Mouse (Mus musculus) forebrain, embryonic 10.5 days (tissue): Measurements from ENCODE around the gene Chil4. TPM values are rescaled to one million over a fixed set of nuclear protein-coding genes. Genes with fewer than 3 reads are reported as not detected.
A peak's percentile ranks its signal among the peaks of the same experiment; 100 is the strongest.
"Not testable (repeated sequence)": the region's sequence is repeated elsewhere in the genome, so short reads cannot be mapped to it uniquely, and the experiment has no call there.

Experiments used
- DNase-seq: peaks from one replicate; pipeline ENCODE4 v3.0.0-alpha.2; 2017; ENCODE audit warnings: low spot score; ENCODE audit errors: extremely low spot score
- H3K27ac ChIP-seq: fragments of 300-500 bp; sonication (generic); 2 replicates; pipeline ENCODE4 v1.5.1; 2016; ENCODE audit warnings: mild to moderate bottlenecking
- H3K27me3 ChIP-seq: fragments of 300-500 bp; sonication (generic); 2 replicates; pipeline ENCODE4 v1.6.1; 2016; ENCODE audit warnings: mild to moderate bottlenecking; ENCODE audit not compliant: poor library complexity, severe bottlenecking
- H3K36me3 ChIP-seq: fragments of 300-500 bp; sonication (generic); replicated peaks from 2 replicates; pipeline ENCODE4 v1.6.1; 2016; ENCODE audit warnings: mild to moderate bottlenecking, moderate library complexity
- H3K4me1 ChIP-seq: fragments of 300-500 bp; sonication (generic); 2 replicates; pipeline ENCODE4 v1.6.1; 2016
- H3K4me3 ChIP-seq: fragments of 300-500 bp; sonication (generic); 2 replicates; pipeline ENCODE4 v1.5.1; 2016; ENCODE audit warnings: mild to moderate bottlenecking, moderate library complexity
- H3K9me3 ChIP-seq: fragments of 300-500 bp; sonication (generic); 2 replicates; pipeline ENCODE4 v1.6.1; 2016; ENCODE audit warnings: mild to moderate bottlenecking, moderate library complexity
- WGBS: fragments of 180-500 bp; shearing (Covaris S2); methylation state at CpG from one replicate; pipeline ENCODE4 v1.1.7; 2016; 5-methylcytosine and 5-hydroxymethylcytosine counted together
- polyA plus RNA-seq: library from polyadenylated mRNA; unstranded; fragments of >200 nt; fragmentation: Nextera tagmentation; extraction: Ambion mirVana; gene quantifications from 2 replicates; pipeline ENCODE4 v1.2.1, GENCODE M21; 2016

Gene Chil4
- not detected in 2 replicates for polyA plus RNA-seq

DNA sequence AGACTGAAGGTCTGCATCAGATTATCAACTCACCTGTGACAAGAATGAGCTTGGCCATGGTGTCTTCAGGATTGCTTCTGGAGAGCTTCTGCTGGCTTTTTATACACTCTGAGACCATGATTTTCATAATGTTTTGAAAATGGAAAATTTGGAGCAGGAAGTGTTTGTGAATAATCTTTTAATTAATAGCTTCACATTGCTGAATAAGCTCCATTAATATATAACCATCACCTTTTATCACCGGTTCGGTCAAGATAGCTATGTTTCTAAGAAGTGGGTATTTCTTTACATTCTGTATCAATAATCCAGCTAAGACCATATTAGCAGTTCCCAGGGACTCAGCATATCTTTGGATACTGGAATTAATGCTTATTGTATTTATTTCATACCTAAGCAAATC is at the start of gene Chil4:
Gene Chil4 (minus strand): TSS at position 101 of the 400 bp plus-strand sequence.
- Histone ChIP-seq H3K4me1 (no peaks in the 10 kb centered on the region), H3K4me3 (no peak within 1 kb of the TSS), H3K36me3 (no peaks in the 10 kb centered on the region), H3K9me3 (no peaks in the 10 kb centered on the region), H3K27me3 (no peaks in the 10 kb centered on the region), H3K27ac (no peak within 1 kb of the TSS)
- no peak for DNase-seq
- WGBS, result 93% methylated on average over 2 of the region's 2 CpGs

DNA sequence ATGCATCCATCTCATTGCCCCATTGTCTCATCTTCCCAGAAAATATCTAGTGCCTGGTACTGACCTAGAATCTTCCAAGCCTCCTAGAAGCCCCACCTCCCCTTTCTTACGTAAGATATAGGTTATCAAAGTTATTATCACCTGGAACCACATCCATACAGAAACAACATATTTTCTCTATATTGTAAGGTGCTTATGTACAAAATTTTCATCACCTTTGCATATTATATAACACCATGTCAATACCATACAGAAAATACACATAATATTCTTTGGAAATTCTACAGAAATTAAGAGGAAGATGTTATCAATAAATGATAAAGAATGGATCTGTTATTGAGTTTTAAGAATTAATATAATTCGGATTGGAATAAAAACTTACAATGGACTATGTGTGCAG is 46.5 kb upstream of the Chil4 start:
- H3K4me1 ChIP-seq, result no peaks in the 10 kb centered on the region
- H3K4me3 ChIP-seq, result no peak overlapping the region
- no peaks in the 10 kb centered on the region for H3K36me3 ChIP-seq
- no peak overlapping the region for H3K27ac ChIP-seq
- no peaks in the 10 kb centered on the region; the same call in 1 of the 2 replicates for H3K9me3 ChIP-seq
- WGBS, result 86% methylated on average over 2 of the region's 2 CpGs
- no peaks in the 10 kb centered on the region for H3K27me3 ChIP-seq
- DNase-seq, result no peak

DNA sequence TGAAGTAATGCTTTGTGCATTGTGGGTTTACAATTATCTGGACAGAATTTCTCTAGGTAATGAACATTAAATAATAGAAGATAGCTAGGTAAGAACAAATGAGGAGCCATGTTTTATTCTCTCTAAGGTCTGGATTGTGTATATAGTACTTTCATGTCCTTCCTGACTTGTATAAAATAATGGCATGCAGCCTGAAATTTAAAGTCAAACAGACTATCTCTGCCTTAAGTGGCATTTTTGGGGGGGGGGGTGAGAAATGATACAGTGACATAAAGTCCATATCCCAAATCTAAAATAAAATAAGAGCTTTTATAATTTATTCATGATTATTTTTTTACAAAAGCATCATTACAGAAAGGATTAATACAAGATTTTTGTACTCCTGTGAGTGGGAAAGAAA is 45.5 kb upstream of the Chil4 start:
- DNase-seq, result no peak

DNA sequence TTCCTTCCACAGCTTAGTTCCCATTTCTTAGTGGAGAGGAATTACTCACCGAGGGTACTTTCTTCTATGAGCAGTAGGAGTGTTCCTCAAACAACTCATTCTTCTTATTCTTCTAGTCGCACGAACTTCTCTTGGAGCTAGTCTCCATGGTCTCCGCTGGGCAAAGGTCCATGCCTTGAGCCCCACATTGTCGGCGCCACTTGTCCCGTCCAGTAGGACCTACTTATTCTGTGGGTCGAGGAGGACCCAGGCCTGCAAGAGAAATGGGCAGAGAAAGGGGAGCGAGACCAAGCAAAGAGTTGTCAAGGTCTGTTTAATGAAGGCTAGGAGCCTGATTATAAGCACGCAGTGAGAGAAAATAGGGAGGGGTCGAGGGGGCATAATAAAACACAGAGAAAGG is 37.8 kb upstream of the Chil4 start:
- not testable (repeated sequence) for H3K27me3 ChIP-seq, H3K27ac ChIP-seq, DNase-seq, H3K4me3 ChIP-seq, H3K4me1 ChIP-seq, H3K36me3 ChIP-seq
- peaks cover 63% of the 10 kb centered on the region for H3K9me3 ChIP-seq
- 91% methylated on average over 11 of the region's 11 CpGs for WGBS

More for the DNA sequence above, 45.5 kb upstream of the Chil4 start:
- Histone ChIP-seq H3K9me3 (no peaks in the 10 kb centered on the region; the same call in 1 of the 2 replicates), H3K36me3 (no peaks in the 10 kb centered on the region), H3K27me3 (no peaks in the 10 kb centered on the region), H3K4me3 (no peak overlapping the region), H3K4me1 (no peaks in the 10 kb centered on the region), H3K27ac (no peak overlapping the region)

DNA sequence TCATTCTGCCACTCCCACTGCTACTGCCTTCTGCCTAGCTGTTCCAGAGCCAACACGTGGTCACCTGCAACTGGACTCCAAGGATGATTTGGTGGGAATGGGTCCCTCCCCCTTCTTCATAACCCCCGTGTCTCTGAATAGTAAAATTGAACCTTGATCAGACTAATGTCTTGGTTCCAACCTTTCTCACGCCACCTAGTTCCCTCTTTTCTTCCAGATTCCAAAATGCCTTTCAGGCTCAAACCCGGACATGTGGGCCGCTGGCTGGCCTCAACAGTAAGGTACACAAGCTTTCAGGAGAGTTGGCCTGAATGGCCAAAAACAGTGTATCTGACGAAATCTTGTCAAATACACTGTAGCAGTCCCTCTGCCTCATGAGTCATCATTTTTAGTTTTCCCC is 33.4 kb upstream of the Chil4 start:
- no peaks in the 10 kb centered on the region for H3K27me3 ChIP-seq
- DNase-seq, result no peak
- no peak overlapping the region for H3K27ac ChIP-seq
- H3K4me1 ChIP-seq, result peaks cover 20% of the 10 kb centered on the region
- H3K4me3 ChIP-seq, result no peak overlapping the region
- WGBS, result 86% methylated on average over 6 of the region's 6 CpGs
- H3K9me3 ChIP-seq, result peaks cover 62% of the 10 kb centered on the region
- H3K36me3 ChIP-seq, result peaks cover 4% of the 10 kb centered on the region

DNA sequence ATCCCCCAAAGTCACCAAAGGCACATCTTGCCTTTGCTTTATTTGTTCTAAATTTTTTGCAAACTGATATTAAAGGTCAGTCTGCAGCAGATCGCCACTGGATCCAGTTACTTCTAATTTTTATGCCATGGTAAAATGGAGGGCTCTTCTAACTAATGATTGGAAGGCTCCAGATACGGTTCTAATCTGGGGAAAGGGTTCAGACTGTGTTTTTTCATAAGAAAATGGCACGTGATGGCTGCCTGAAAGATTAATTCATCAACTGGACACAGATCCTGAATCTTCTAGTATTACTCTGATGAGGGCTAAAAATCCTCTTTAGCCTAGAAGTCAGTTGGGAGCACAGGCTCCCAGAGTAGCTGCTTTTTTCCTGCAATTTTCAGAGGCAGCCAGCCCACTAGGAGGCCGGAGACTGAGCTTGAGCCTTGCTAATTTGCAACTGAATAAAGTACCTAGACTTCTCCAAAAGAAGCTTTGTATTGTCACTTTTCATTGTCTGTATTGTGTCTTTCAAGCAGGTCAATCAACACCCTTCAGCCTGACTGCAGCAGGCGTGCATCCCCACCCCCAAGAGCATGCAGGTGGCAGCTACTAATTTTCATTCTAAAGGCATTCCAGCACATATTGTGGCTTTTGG is 31.6 kb upstream of the Chil4 start:
- H3K4me3 ChIP-seq, H3K27me3 ChIP-seq: not testable (repeated sequence)
- Histone ChIP-seq H3K36me3 (peaks cover 11% of the 10 kb centered on the region), H3K27ac (peak overlapping the region; percentile 64), H3K4me1 (peaks cover 20% of the 10 kb centered on the region), H3K9me3 (peaks cover 55% of the 10 kb centered on the region)
- WGBS, result 43% methylated on average over 5 of the region's 5 CpGs
- peak; percentile 35 for DNase-seq

DNA sequence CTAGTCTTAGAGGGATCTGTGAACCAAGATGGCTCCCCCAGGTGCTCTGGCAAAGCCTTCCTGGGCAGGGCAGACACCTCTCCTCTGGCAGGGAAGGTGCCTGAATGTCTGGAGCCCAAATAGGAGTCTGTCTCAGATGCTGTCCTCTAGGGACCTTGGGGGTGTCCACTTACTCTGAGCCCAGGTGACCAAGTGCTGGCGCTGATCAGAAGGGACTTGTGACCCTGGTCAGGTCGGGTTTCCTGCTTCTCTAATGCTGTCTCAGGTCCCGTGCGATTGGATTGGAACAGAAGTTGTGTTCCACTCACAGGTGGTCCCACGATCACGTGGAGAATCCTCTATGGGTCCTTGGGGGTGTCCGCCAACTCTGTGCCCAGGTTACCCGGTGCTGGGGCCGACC is 28.1 kb upstream of the Chil4 start:
- not testable (repeated sequence) for H3K27me3 ChIP-seq, H3K4me3 ChIP-seq, DNase-seq, H3K27ac ChIP-seq, H3K36me3 ChIP-seq
- Histone ChIP-seq H3K4me1 (peaks cover 20% of the 10 kb centered on the region), H3K9me3 (peaks cover 33% of the 10 kb centered on the region)
- WGBS, result 88% methylated on average over 9 of the region's 9 CpGs

DNA sequence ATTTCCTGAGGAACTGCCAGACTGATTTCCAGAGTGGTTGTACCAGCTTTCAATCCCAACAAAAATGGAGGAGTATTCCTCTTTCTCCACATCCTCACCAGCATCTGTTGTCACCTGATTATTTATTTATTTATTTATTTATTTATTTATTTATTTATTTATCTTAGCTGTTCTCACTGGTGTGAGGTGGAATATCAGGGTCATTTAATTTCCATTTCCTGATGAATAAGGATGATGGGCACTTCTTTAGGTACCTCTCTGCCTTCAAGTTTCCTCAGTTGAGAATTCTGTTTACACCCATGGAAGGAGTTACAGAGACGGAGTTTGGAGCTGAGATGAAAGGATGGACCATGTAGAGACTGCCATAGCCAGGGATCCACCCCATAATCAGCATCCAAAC is 20.9 kb upstream of the Chil4 start:
- peaks cover 23% of the 10 kb centered on the region for H3K9me3 ChIP-seq
- H3K4me1 ChIP-seq, H3K27me3 ChIP-seq, H3K4me3 ChIP-seq, H3K36me3 ChIP-seq, H3K27ac ChIP-seq, DNase-seq: not testable (repeated sequence)
- 92% methylated on average over 1 of the region's 1 CpGs for WGBS

DNA sequence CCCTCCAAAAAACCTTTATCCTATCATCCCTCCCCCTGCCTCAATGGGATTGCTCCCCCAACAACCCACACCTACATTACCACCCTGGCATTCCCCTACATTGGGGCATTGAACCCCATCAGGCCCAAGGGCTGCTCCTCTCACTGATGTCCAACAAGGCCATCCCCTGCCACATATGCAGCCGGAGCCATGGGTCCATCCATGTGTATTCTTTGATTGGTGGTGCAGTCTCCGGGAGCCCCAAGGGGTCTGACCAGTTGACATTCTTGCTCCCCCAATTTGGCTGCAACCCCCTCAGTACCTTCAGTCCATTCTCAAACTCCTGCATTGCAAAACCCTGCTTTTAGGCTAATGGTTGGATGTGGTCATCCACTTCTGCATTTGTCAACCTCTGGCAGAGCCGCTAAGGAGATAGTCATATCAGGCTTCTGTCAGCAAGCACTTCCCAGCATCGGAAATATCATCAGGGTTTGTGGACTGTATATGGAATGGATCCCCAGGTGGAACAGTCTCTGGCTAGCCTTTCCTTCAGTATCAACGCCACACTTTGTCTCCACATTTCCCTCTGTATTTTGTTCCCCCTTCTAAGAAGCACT is 20.0 kb upstream of the Chil4 start:
- no peaks in the 10 kb centered on the region for H3K4me1 ChIP-seq
- H3K9me3 ChIP-seq, result peaks cover 23% of the 10 kb centered on the region
- H3K27me3 ChIP-seq, result no peaks in the 10 kb centered on the region
- no peak overlapping the region for H3K4me3 ChIP-seq
- no peak for DNase-seq
- no peak overlapping the region for H3K27ac ChIP-seq
- 92% methylated on average over 5 of the region's 5 CpGs for whole genome bisulfite sequencing
- H3K36me3 ChIP-seq, result no peaks in the 10 kb centered on the region

DNA sequence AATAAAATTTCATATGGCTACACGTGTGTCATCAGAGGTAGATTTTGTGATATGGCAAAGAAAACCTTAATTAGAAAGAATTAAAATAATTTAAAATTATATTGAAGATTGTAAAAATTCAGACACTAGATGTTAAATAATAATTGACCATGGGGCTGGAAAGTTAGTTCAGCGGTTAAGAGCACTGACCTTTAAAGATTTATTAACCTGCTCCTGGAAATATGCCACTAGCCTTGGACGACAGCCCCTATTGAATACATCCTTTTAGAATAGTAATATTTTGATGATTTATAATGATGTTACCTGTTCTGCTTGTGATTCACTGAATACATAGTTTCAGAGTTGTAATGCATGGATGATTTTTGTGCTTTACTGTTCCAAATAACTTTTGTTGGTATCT is 4.1 kb upstream of the Chil4 start:
- 76% methylated on average over 3 of the region's 3 CpGs for WGBS
- not testable (repeated sequence) for H3K9me3 ChIP-seq, H3K27me3 ChIP-seq, H3K4me1 ChIP-seq, H3K27ac ChIP-seq, H3K36me3 ChIP-seq, DNase-seq, H3K4me3 ChIP-seq

DNA sequence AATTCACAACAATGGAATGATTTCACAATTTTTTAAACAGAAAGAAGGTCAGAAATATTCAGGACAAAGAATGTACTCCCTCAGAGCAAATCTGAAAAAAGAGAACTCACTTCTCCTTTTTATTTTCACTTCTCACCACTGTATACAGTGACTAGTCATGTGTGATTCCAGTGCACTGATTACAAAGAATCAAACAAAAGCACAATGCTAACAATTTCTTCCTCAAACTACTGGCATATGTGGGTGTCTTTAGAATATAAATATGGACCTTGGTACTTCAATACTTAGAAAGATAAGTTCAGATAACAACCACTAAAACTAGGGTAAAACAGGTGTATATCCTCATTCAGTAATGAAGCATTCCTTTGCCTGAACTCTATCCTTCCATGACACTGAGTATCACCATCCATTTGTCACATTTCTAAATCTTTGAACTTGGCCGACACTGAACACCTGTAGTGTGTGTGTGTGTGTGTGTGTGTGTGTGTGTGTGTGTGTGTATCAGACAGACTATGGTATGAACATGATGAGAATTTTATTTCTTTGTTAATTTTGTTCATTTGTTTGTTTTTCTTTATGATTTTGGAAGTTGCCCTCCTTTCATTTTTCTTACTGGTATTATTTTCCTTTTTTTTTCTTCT is 2.4 kb upstream of the Chil4 start:
- no peaks in the 10 kb centered on the region for H3K4me1 ChIP-seq
- H3K9me3 ChIP-seq, result no peaks in the 10 kb centered on the region
- no peaks in the 10 kb centered on the region for H3K27me3 ChIP-seq
- WGBS, result 94% methylated on average over 1 of the region's 1 CpGs
- H3K4me3 ChIP-seq, result no peak overlapping the region
- no peak overlapping the region for H3K27ac ChIP-seq
- H3K36me3 ChIP-seq, result no peaks in the 10 kb centered on the region
- DNase-seq, result no peak

DNA sequence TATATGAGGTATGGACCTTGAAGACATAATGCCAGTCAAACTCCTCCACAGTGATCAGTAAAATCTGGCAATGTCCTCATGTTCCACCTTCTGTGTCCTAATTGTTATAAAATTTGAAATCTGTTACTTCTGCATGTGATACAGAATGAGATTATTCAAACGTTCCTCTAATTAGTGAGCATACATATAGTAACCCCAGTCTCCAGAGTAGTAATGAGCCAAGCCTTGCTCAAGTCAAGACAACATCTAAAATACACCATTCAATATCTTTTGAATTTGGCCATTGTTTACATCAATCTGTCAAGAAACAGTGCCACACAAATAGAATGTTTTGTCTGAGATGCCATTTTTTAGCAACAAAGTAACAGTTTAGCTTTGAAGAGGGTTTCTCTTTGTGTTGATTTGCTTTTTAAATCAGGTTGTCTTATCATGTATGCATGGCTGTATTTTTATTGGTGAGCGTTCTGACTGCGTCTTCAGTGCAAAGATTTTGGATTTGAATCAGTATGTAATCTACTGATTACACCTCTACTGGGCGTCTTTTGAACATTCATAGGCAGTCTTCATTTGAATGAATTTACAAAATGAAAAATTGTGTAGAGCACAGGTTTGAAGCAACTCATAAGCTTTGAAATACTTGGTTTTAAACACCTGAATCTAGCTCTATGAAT is 888 bp downstream of the Chil4 start:
- not testable (repeated sequence) for H3K9me3 ChIP-seq, H3K36me3 ChIP-seq, H3K27me3 ChIP-seq, H3K4me1 ChIP-seq, H3K27ac ChIP-seq, H3K4me3 ChIP-seq, DNase-seq
- WGBS, result 88% methylated on average over 4 of the region's 4 CpGs

DNA sequence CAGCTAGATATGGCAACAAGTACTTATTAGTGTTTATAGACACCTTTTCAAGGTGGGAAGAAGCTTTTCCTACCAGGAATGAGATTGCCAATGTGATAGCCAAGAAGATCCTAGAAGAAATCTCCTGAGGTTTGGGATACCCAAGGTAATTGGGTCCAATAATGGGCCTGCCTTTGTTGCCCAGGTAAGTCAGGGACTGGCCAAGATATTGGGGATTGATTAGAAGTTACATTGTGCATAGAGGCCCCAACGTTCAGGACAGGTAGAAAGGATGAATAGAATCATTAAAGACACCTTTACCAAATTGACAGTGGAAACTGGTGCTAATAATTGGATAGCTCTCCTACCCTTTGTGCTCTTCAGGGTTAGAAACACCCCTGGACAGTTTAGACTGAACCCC is 21.3 kb downstream of the Chil4 start:
- not testable (repeated sequence) for H3K27me3 ChIP-seq, DNase-seq, H3K27ac ChIP-seq, H3K4me3 ChIP-seq, H3K36me3 ChIP-seq, H3K4me1 ChIP-seq
- WGBS, result 68% methylated on average over 1 of the region's 1 CpGs
- H3K9me3 ChIP-seq, result peaks cover 20% of the 10 kb centered on the region
